Mouse (Mus musculus) bone marrow, adult 2 months (tissue): ENCODE measurements around the gene 1700025B11Rik.

Experiments used
- CTCF ChIP-seq: fragments of 200-500 bp; IDR thresholded peaks from 2 replicates; pipeline ENCODE4 v1.5.1; 2011; ENCODE audit warnings: low read length, control low read depth; ENCODE audit not compliant: control insufficient read depth, insufficient read depth
- POLR2A ChIP-seq: fragments of 200-500 bp; IDR thresholded peaks from 2 replicates; pipeline ENCODE4 v1.6.1; 2011; ENCODE audit warnings: low read depth, mild to moderate bottlenecking, control low read depth, low read length, borderline replicate concordance; ENCODE audit not compliant: control insufficient read depth

GRCm38 (mm10) chr15:77578801-77579200 is 17.1 kb upstream of the 1700025B11Rik start:
- no peak for TF ChIP-seq CTCF
- no peak for TF ChIP-seq POLR2A
